Mouse (Mus musculus): ENCODE measurements around the gene Rnase2a.
A peak's percentile ranks its signal among the peaks of the same experiment; 100 is the strongest.
"Not testable (repeated sequence)": the region's sequence is repeated elsewhere in the genome, so short reads cannot be mapped to it uniquely, and the experiment has no call there.

Rnase2a gene

GRCm38 (mm10) chr14:51256041-51256440 lies at the start of gene Rnase2a:
Gene Rnase2a, minus strand, starts transcription at chr14:51256112.
- DNase-seq: no peak

- no peak for DNase-seq
Measured at GRCm38 (mm10) chr14:51291505-51291904, 35.6 kb upstream of the Rnase2a start.

- DNase-seq: not testable (repeated sequence)
Measured at GRCm38 (mm10) chr14:51278515-51278914, 22.6 kb upstream of the Rnase2a start.

GRCm38 (mm10) chr14:51268677-51269076 lies 12.8 kb upstream of the Rnase2a start:
- DNase-seq: no peak

- DNase-seq: peak; percentile 74
Measured at GRCm38 (mm10) chr14:51266113-51266512, 10.2 kb upstream of the Rnase2a start.

GRCm38 (mm10) chr14:51265667-51266066 lies 9.8 kb upstream of the Rnase2a start:
- DNase-seq: no peak

- no peak for DNase-seq
Measured at GRCm38 (mm10) chr14:51262397-51262796, 6.5 kb upstream of the Rnase2a start.

GRCm38 (mm10) chr14:51259741-51260140 lies 3.8 kb upstream of the Rnase2a start:
- no peak for DNase-seq

GRCm38 (mm10) chr14:51253569-51253968 lies 2.3 kb downstream of the Rnase2a start:
- no peak for DNase-seq

GRCm38 (mm10) chr14:51252206-51252605 lies 3.7 kb downstream of the Rnase2a start:
- not testable (repeated sequence) for DNase-seq

- no peak for DNase-seq
Measured at GRCm38 (mm10) chr14:51250348-51250747, 5.6 kb downstream of the Rnase2a start.

- DNase-seq: no peak
Measured at GRCm38 (mm10) chr14:51247736-51248135, 8.2 kb downstream of the Rnase2a start.

- no peak for DNase-seq
Measured at GRCm38 (mm10) chr14:51240899-51241298, 15.0 kb downstream of the Rnase2a start.

GRCm38 (mm10) chr14:51237488-51237887 lies 18.4 kb downstream of the Rnase2a start:
- DNase-seq: not testable (repeated sequence)

- not testable (repeated sequence) for DNase-seq
Measured at GRCm38 (mm10) chr14:51229657-51230056, 26.3 kb downstream of the Rnase2a start.

- not testable (repeated sequence) for DNase-seq
Measured at GRCm38 (mm10) chr14:51220075-51220474, 35.8 kb downstream of the Rnase2a start.

Measured in right cerebral cortex, postnatal 25 days (tissue).